Mouse (Mus musculus) kidney, postnatal 10 days (tissue): ENCODE results near the gene Mad1l1.

Experiments used
- DNase-seq: peaks from one replicate; pipeline ENCODE4 v3.0.0; 2021; ENCODE audit warnings: mixed read lengths

Gene Mad1l1

DNA sequence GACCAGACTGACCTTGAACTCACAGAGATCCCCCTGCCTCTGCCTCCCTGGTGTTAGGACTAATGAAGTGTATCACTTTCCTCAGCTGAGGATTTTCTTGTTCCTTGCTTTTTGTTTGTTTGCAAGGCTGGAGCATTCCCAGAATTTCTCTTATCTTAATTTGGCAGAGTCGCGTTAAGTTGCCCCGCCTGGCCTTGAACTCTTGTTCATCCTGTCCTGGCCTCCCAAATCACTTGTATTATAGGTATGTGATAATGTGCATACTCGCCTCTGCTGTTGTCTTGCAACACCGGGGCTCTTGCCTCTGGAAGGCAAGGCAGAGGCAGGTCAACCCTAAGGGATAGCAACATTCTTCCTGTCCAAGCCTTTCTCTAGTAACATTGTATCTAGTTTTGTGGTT lies 2.7 kb upstream of the Mad1l1 start:
- DNase-seq, result no peak

DNA sequence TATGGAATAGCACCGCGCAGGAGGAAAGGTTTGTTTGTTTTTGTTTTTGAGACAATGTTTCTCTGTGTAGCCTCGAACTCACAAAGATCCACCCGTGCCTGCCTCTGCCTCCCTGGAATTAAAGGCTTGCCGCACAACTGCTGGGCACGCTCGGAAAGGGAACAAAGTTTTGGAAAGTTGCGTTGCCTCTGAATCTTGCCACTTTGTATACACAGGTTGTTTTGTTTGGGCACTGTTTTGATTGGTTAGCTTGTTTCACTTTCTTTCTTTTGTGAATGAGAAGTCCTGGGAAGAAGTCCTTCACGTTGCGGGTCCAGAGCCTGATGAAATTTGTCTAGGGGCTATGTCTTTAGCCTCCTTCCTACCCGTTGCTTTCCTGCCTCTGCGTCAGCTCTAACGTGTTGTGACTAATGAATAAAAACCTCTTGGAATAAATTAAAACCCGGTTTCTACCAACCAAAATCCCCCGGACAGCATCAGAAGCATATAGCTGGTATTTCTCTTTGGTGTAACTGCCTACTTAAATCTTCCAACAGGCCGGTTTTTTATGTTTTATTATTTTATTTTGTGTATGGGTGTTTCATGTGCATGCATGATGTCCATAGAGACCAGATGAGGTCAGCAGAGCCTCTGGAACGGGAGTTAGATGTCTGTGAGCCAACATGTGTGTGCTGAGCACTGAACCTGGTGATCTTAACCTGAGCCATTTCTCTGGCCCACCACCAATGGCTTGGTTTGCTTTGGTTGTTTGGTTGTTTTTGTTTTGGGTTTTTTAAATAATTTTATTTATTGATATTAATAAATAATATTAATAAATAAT lies 614 bp upstream of the Mad1l1 start:
- DNase-seq, result peak; percentile 19

DNA sequence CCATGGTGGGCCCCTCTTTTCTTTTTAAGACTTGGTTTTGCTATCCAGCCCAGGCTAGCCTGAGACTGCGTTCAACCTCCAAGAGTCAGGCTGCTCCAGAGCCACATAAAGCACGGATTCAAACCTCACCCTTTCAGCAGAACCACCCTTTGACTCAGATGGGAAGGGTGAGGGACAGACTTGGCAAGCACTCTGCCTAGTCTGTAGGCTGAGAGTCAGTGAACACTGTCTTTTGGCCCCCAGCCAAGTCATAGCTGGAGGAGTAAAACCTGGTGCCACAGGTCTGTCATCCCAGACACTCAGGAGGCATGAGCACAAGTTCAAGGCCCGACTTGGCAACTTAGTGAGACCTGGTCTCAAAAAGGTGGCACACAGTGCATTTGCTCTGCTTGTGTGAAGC lies 4.6 kb downstream of the Mad1l1 start:
- peak; percentile 27 for DNase-seq

DNA sequence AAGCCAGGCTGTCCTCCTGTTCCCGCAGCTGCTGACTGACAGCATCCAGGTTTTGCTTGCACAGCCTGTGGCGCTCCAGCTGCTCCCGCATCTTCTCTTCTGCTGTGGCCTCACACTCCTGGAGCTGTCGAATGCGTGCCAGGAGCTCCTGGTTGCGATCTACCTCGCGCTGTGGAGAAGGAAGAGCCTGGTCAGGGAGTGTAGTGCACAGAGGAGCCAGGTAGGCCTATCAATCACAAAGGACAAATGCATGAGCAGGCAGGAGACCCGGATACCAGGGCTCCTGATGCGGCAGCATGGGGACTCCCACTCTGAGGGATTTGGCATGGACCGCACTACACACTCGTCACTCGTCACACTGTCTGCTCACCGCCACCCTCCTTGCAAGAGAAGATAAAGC lies 13.8 kb downstream of the Mad1l1 start:
- no peak for DNase-seq

DNA sequence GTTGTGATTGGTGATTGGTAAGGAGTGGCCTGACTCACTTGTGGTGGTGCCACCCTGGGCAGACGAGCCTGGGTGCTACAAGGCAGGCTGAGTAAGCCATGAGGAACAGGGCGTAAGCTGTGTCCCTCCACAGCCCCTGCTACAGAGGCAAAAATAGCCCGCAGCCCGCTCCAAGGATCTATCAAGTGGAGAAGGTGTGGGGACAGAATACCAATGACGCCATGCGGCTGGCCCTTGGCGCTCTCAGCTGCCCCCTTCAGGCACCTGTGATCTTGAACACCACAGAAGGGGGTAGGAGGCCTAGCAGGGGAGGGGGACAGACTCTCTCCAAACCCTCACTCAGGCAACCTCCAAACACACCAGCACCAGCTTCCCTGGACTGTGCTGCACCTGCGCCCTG lies 15.3 kb downstream of the Mad1l1 start:
- no peak for DNase-seq

DNA sequence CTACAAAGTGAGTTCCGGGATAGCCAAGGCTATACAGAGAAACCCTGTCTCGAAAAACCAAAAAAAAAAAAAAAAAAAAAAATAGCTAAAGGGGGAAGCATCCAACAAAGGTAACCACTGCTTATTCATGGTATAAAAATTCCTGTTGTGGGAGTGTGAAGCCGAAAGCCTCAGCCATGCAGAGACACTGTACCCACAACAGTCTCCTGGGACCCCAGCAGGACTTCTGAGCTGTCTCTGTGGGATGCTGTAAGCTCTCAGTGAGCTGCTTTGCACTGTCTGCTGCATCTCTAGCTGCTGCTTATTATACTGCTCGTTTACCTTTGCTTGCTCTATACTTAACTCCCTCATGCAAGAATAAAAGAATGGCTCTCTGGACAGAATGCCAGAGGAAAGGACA lies 23.1 kb downstream of the Mad1l1 start:
- DNase-seq, result no peak

DNA sequence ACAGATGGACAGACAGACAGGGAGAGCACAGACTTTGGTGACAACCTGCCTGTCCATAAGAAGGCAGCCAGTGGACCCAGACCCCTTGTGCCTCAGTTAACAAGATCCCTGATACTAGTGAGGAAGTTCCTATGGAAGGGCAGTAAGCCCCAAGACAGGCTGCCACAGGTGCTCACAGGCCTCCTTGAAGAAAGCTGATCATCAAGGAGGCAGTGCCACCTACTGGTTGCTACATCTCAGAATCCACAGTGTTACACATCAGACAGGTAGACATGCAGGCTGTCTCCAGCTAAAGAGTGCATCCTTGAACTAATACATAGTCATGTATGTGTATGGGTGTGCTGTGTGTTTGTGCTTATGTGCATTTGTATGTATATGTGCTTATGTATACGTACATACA lies 29.2 kb downstream of the Mad1l1 start:
- peak; percentile 76 for DNase-seq

DNA sequence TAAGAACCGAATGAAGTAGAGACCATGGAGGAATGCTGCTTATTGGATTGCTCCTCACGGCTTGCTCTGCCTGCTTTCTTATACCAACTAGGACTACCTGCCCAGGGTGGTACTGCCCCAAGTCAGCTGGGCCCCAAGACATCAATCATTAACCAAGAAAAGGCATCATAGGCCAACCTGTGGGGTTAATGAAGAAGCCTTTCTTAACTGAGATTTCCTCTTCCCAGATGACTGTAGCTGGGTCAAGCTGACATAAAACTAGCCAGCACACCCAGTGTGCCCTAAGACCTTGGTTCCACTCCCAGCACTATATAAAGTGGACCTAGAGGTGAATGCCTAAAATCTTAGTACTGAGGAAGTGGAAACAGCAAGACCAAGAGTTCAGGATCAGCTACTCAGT lies 32.2 kb downstream of the Mad1l1 start:
- no peak for DNase-seq

DNA sequence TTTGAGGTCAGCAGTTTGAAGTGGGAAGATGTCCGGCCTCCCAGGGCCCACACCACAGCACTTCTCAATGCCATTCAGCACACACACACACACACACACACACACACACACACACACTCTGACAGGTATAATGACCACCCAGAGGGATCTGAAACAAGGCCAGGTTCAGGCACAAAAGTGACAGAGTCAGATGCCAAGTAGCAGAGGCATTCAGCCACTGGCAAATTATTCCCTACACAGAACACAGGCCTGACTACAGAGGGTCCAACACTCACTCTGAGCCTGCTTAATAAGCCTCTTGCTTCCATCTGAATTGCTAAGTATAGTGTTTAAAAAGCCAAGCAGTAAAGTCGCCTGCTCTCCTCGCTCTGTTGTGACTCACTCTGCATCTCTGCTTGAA lies 33.1 kb downstream of the Mad1l1 start:
- no peak for DNase-seq

DNA sequence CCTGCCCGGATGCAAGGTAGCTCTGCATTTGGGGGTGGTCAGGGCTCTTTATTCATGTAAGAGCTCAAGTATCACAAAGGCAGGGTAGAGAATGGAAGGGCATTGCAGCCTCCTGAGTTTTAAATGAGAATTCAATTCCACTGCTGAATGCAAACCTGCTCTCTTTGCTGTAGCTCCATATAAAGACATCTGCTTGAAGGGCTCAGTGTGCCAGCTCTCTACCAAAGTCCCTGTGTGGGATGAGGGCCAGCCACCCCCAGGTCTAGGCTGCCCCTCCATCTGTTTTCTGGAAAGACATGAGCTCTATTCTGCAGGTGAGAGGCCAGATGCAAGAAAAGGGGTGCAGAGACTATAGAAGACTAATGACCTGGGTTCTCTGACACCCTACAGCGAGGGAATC lies 36.6 kb downstream of the Mad1l1 start:
- DNase-seq, result no peak

DNA sequence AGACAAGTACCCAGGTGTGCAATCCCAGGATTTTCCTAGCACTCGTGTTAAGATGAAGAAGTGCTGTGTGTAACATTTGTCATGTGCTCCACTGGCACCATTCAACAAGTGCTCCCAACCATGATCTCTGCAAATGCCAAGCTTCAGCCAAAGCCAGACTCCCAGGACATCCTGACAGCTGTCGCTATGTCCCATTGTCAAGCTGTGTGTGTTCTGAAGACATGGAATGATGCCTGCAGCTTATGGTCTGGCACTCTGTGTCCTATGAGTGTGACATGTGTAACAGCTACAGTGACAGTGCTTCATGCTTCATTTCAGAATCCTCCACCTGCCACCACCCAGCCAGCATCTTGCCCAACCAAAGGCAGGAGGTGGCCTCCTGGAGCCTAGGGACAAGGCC lies 37.3 kb downstream of the Mad1l1 start:
- DNase-seq, result no peak

DNA sequence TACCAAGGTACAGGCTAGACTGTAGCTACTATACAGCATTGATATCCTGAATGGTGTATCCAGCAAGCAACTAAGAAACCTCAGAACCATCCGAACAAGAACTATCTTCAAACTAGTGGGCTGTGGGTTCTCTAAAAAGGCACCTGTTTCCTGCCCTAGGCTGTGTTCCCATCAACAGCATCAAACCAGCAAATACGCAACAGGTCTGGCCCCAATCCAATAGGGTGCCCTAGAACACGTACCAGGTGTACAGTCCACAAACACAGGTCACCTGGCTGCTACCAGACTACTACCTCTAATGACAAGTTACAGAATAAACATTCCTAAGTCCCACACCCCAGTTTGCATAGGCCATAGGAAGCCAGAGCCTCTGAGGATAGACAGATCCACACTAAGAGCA lies 38.5 kb downstream of the Mad1l1 start:
- DNase-seq, result no peak

DNA sequence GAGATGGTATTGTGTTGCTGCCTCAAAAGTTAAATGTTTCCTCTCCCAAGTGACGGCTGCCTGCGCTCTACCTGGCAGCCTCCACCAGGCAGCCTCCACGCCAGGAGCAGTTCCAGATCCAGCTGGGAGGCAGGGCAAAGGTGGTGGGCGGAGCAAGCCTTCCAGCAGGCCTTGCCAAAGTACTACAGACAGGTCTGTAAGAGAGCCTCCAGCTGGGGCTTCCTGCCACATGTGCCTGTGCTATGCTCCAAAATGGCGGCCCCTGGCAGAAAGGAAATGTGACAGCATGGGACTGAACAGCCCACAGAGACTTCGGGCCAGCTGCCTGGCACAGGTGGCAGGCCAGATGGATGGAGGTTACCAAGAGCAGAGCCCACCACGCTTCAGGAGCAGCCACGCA lies 39.0 kb downstream of the Mad1l1 start:
- peak; percentile 66 for DNase-seq

DNA sequence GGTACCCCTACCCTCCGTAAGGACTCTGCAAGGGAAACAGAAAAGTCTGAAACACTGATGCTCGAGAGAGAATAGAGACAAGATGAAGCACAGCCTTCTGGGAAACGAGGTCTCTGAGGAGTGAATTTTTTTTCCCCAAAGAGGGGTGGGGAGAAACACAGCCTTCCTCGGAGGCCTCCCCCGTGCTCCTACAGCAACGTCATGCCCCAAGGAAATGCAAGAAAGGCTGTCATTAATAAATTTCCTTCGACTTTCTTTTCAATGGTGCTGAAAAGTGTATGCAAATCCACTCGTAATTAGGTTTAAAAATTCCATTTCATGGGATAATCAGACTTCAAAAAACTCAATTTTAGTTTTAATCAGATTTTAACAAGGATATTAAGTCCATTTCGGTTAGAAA lies 41.1 kb downstream of the Mad1l1 start:
- DNase-seq, result no peak

DNA sequence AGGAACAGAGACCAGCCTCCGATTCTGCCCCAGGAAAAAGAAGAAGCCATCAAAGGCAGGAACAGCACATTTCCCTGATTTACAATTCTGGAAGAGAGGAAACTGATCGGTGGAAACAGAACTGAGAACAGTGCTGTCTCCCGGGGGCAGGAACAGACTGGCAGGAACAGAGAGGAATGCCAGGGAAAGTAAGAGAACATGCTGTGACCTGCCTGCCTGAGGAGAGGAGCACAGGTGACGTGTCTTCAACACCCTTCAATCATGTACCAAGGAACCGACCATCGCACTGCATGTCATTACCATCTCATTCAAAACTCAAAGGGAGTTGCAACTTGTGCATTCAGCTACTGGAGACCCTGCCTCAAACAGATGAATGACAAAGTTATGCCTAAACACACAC lies 44.6 kb downstream of the Mad1l1 start:
- DNase-seq, result no peak

DNA sequence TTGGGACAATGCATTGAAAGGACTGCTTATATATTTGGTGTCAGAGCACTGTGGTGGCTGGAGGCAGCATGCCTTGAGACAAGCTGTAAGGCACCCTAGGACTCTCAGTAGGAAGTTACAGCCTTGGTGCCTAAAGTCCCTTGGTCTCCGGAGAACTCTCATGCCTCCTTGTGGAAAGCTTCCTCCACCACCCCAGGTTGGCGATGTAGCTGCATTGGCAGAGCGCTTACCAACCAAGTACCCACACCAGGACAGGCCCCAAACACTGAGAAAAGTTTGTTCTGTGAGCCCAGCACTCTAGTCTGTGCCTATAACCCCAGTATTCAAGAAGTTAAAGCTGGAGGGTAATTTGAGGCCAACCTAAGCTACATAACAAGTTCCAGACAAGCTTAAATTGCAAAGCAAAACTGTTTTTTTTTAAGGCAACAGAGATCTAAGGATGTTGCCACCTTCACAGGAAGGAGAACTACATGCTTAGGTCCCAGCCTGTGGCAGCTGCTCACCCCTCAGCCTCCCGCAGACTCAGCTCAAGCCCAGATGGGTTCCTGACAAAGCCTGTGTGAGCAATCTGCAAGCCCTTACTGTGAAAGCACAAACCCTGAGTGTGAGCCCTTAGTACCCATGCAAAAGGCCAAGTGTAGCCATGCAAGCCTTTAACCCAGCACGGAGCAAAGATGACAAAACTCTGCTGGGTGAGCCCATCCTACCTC lies 50.2 kb downstream of the Mad1l1 start:
- no peak for DNase-seq

DNA sequence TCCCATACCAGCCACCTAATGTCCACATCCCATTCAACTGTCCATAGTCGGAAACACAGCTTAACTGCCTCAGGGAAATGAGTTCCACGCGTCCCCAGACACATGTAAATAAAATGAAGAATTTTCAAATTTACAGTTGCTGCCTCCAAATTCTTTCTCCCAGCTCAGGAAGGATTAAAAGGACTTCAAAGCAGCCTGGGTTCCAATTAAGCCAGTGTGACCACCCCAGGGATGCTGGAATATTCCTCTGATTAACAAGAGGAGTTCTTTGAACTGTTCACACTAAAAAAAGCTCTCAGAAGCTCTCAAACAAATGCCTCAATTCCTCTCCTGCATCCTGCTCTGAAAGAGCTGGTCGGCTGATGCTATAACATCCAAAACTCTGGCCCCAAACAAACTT lies 53.0 kb downstream of the Mad1l1 start:
- no peak for DNase-seq

DNA sequence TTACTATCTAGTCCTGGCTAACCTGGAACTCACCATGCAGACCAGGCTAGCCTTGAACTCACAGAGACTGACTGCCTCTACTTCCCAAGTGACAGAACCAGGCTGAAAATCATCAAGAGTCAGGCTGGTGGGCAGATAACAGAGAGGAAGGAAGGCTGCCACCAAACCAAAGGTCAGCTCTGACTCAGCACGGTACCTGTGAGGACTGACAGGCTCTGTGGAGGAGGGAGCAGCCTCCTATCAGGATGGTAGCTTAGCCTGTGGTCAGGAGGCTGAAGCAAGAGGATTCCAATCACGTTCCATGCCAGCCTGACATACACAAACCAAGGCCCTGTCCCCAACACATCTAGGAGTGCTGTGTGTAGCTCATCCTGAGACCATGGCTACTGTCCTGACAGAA lies 54.3 kb downstream of the Mad1l1 start:
- no peak for DNase-seq

DNA sequence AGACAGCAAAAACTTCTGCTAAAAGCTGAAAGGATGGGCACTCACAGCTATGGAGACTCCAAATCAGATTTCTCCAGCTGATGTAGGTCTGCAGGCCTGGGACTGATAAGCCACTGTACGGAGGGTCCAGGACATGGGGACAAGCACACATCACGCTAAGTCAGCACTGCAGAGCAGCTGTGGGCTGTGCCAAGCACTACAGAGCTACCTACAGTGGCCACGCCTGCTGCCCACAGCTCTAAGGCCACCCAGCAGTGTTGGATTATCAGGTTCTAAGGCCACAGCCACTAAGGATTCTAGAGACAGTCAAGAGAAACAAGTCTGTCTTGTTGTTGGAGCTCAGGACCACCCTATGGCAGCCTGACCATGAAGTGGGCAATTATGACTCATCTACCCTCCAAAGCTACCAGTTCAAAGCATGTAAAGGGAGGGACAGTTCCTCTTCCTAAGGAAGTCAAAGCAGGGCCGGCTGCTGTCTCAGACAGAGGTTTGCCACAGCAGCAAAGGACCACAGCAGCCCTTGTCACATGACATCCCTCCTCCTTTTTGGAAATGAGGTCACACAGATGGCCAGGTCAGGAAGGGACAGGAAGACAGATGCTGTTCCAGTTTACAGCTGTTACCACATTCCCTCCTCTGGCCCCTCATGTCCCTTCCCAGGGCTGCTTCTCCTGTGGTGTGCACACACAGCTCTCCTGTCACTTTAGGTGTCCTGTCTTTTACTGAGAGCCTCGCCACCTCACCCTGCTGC lies 56.4 kb downstream of the Mad1l1 start:
- DNase-seq, result peak; percentile 56

DNA sequence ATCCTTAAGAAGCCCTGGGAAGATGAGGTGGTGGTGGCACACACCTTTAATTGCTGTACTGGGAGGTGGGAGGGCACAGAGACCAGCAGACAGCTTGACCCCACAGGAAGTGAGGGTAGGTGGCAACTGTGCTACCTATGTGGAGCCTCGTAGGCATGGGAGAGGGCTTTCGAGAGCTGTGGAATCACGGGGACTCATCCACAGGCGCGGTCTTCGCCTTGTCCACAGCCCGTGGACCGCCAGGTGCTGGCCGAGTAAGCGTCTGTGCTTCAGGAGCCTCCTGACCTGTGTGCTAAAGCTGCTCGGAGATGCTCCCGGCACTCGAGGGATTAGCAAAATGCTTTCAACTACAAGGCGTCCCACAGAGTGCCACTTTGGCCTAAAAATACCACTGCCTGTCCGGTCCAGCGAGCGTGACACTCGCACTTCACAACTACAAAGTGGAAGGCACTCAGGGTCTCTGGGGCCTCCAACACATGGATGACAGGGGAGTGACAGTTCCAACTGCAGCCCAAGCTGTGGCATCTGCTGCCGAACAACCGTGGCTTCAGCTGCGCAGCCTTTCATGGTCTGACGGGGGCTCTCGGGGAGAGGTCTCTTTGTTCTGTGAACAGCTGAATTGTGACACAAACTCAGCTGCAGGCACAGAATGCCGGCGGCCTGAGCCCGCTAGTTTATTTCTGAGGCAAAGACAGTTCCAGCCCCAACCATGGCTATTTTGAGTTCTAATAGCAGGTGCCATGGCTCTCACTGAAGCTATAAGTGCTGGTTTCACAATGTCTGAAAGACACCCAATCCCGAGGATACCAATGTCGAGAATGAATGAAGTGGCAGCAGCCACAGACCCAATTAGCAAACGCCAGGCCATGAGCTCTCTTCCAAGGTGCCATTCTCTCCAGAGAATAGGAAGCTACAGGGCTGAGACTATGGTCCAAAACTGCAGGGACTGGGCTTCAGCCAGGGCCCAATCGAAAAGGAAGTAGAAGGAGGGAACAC lies 57.3 kb downstream of the Mad1l1 start:
- DNase-seq, result no peak

DNA sequence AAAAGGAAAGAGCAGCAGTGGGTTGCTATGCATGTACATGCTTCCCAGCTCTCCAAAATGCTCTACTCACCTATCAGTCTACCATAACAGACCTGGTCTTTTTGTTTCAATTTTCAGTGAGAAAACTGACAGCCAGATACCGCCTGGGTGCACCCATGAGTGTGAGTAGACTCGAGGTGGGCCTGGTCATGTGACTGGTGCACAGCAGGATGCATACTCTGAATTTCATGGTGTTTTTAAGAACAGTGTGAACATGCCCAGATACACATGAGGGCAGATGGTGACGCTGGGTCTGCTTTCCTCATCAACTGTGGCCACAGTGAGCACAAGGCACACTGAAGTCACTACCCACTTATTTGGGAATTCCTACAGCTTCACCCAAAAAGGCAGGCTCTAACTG lies 59.0 kb downstream of the Mad1l1 start:
- DNase-seq, result no peak

DNA sequence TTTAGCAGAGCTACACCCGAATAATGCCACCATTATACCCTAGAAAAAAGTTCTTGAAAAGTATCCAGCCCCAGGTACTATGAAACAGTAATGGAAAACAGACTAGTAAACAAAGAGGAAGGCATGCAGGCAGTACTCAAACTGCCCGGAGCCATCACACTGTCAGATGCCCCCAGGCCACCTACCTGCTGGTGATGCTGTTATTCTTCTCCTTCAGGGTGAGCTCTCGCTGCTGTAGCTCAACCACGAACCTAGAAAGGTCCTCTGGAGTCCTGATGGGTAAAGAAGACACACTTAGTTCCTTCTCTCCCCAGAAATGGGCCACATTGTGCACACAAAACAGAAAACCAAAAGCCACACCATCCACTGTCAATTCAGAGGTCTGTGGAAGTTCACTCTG lies 60.0 kb downstream of the Mad1l1 start:
- DNase-seq, result no peak

DNA sequence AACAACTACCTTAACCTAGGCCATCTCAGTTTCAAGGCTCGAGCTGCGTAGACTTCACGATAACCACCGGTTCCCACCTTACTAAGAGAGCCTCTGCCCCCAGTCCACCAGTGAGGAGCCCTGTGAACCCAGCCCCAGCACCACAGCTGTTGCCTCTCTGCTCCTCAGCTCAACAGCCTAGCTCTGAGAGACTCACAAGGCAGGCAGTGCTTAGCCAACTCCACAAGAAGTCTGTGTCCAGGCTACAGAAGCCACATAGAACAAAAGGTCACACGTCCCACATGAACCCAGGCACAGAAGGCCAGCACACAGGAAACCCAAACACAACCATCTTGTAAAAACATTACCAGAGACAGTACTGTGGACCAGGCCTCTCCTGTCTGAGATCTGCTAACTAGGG lies 62.7 kb downstream of the Mad1l1 start:
- no peak for DNase-seq
